Mouse (Mus musculus) retina, postnatal 7 days (tissue): ENCODE measurements around the gene Amigo2.
A peak's percentile ranks its signal among the peaks of the same experiment; 100 is the strongest.
"Not testable (repeated sequence)": the region's sequence is repeated elsewhere in the genome, so short reads cannot be mapped to it uniquely, and the experiment has no call there.

Source experiments
- DNase-seq: peaks from one replicate; pipeline ENCODE4 v3.0.0-alpha.2; 2012; ENCODE audit warnings: low read depth, low spot score

Gene Amigo2

DNA sequence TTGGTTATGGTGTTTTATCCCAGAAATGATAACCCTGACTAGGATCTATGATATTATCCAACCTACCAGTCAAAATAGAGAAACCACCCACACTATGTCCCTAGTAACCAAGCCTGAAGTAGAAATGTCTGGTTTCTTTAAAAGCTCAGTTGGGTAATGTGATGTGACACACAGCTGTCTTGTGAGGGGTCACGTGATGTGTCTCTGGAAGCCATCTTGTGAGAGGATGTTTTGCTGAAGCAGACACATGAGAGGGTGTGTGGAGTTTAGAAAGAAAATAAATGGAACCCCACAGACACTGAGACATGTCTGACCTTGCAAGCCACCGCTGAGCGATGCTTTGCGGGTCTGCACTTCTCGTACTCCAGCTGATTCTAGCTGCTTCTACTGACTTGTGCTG is 30.2 kb downstream of the Amigo2 start:
- DNase-seq, result no peak

DNA sequence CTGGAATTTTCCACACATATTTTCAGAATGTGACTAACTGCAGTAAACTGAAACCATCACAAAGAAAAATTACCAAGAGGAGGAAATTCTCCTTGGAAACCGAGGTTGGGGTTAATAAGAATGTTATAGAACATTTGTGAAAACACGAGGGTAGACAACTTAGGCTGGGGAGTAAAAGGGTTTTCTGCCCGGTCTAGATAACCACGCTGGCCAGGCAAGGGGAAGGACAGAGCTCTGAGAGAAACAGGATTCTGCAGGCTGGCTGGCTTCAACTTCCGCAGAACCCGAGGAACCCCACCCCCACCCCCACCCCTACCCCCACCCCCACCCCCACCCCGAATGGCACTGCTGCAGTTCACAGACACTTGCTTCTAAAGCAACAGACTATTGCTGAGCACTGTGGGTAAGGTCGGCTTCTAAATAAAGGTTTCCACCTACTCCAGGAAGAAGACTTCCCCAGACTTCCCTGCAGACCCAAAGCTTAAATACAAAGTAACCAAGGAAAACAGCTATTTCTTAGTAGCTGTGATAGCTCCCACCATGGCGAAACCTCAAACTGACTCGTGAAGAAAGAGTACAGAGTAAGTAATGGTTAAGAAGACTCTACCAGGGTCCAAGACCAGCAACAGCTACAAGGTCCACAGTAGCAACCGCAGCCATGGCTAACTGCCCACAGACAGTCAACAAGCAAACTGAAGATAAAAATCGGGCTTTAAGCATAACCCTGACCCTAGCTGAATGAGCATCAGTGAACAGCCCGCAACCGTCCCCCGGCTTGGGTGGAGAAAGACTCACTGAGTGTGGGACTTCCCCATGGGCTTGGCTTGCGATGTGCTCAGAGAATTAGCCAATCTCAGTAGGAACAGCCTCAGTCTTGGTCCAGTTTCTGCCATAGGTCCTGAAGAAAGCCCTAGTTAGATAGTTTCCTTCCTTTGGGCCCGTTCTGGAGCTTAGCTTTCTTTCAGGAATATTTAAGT is 34.3 kb downstream of the Amigo2 start:
- DNase-seq, result no peak

DNA sequence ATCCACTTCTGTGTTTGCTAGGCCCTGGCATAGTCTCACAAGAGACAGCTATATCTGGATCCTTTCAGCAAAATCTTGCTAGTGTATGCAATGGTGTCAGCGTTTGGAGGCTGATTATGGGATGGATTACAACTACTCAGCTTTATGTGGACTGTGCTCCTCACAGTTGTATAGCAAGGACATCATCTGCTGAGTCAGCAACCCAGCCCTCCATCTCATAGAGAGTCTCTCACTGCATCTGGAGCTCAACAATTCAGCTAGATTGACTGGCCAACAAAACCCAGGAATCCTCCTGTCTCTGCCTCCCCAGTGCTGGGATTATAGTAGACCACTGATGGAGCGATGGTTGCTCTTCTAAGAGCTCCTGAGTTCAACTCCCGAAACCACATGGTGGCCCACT is 37.3 kb downstream of the Amigo2 start:
- DNase-seq, result not testable (repeated sequence)

- no peak for DNase-seq
Measured at GRCm38 (mm10) chr15:97206506-97206905, 40.6 kb downstream of the Amigo2 start.

DNA sequence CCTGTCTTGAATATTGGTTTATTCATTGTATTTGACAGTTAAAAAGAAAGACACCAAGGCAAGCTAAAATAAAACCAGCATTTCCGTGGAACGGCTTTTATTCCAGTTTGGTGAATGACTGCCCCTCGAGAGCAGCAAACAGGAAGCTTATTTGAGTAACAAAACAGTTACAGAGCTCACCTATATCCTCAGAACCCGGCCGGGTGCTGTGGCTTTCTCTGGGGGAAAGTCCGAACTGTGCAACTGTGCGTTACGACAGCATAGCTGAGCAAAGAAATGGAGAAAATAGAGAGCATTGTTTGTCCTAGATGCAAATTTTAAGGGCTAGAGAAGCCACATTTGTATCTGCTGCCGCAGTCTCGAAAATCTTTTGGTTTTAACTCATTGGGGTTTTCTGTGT is 41.3 kb downstream of the Amigo2 start:
- DNase-seq, result no peak

DNA sequence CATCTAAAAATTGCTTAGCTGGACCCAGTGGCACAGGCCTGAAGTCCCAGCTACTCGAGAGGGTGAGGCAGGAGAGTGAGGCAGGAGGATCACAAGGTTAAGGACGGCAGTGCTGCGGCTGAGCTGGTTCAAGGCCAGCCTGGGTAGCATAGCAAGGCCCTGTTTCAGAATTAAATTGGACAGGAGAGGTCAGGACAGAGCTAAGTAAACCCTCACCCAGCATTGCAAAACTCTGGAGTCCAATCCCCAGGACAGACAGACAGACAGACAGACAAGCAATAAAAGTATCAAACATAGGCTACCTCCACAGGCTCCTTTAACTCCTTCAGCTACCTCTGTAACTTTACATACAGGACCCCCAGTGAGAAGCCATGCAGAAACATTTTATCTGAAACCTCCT is 42.2 kb downstream of the Amigo2 start:
- DNase-seq, result no peak

DNA sequence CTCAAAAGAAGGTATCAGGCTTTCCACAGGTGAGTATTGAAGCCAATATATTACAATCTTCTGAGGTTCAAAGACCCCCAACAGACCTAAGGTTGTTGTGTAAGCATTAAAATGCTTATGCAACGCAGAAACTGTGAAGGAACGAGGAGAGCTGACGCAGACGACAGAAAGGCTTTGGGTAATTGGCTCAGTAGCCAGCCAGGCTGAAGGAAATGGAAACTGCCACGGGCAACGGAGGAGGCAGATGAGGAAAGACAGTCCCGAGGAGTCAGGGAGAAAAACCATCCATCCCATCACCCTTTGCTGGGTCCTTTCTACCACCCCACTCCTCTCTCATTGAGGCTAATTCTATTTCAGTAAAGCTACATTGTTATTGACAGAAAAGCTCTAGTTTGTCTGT is 50.4 kb downstream of the Amigo2 start:
- DNase-seq, result no peak

- DNase-seq, result peak; percentile 51
Measured at GRCm38 (mm10) chr15:97195628-97196027, 51.5 kb downstream of the Amigo2 start.
